Mouse (Mus musculus) heart, postnatal 0 days (tissue): ENCODE data around the gene Prg2.

Experiments used
- CTCF ChIP-seq: IDR thresholded peaks from 2 replicates; pipeline ENCODE4 v1.5.1; 2016; ENCODE audit warnings: antibody characterized with exemption, control low read depth, low read depth
- EP300 ChIP-seq: IDR thresholded peaks from 2 replicates; pipeline ENCODE4 v1.6.1; 2016; ENCODE audit warnings: antibody characterized with exemption, low read depth

GRCm38 (mm10) chr2:84961300-84961699, 19.0 kb upstream of the Prg2 start:
- peak; percentile 20 for TF ChIP-seq CTCF
- TF ChIP-seq EP300: peak; percentile 66; the same call in 1 of the 2 replicates
